Mouse (Mus musculus): ENCODE measurements around the gene Rab5b.

- TF ChIP-seq CTCF (IDR thresholded peaks at IDR 0.05; ENCODE audit: low read depth) (no peak), EP300 (IDR thresholded peaks at IDR 0.05; ENCODE audit: low read depth) (no peak)
Observed at GRCm38 (mm10) chr10:128655254-128655653, 40.8 kb downstream of the Rab5b start.
